Mouse (Mus musculus): ENCODE results near the gene Brd7.

GRCm38 (mm10) chr8:88289901-88290300 is 72.1 kb downstream of the Brd7 start:
- TF ChIP-seq EP300 (IDR thresholded peaks at IDR 0.05; ENCODE audit: low read depth), result no peak
- peak; percentile 57 for TF ChIP-seq CTCF (IDR thresholded peaks at IDR 0.05; ENCODE audit: low read depth)

Data from liver, embryonic 14.5 days (tissue).